Mouse (Mus musculus) layer of hippocampus, adult 18-20 months (tissue): ENCODE measurements around the gene Ppp1r18. TPM values are rescaled to one million over a fixed set of nuclear protein-coding genes. Genes with fewer than 3 reads are reported as not detected.
A peak's percentile ranks its signal among the peaks of the same experiment; 100 is the strongest.
"Not testable (repeated sequence)": the region's sequence is repeated elsewhere in the genome, so short reads cannot be mapped to it uniquely, and the experiment has no call there.

ENCODE experiments used
- DNase-seq, 2 experiments: peaks; one replicate each; pipeline ENCODE4 v3.0.0; 2022; ENCODE audit warnings: low spot score in 2 of 2
- total RNA-seq, 2 experiments: library from RNA; stranded (reverse); gene quantifications; 2 replicates each; pipeline ENCODE4 v1.2.3; 2021

The Ppp1r18 gene
- total RNA-seq, 2 experiments from 2014 or later: 7.1 to 7.6 TPM

DNA sequence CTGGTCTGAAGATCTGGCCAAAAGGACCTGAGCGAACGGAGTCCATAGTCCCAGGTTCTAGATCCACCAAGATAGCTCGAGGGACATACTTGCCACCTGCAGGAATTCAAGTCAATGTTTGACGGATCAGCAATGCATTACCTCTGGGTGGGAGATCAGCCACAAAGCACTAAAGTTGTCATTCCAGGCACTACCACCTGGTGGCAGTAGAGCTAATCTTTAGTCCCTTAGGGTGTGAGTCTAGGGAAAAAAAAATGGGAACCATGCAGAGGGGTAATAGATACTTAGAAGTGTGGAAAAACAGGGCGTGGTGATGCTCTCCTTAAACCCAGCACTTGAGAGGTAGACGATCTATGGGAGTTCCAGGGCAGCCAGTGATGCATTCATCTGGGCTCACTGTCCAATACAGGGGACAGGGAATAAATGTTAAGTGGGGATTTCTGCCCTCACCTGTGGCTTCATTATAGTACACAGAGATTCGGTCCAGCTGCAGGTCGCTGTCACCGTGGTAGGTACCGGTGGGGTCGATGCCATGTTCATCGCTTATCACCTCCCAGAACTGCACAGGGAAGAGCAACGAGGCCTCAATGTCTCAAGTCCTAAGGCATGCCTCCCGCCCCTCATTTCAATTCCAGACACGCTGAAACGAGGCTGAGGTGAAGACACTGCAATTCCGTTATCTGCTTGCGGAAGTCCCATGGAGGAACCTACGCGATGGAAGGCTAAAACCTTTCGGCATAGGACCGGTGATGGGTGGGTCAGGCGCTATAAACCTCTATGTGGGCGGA lies 29.0 kb upstream of the Ppp1r18 start:
- DNase-seq: peak; percentile 81 to 96

- DNase-seq: peak; percentile 78 to 83
These were observed 28.4 kb upstream of the Ppp1r18 start for GRCm38 (mm10) chr17:35836991-35837422.

- peak in 1 of 2 experiments; percentile 45 for DNase-seq
These were observed 27.9 kb upstream of the Ppp1r18 start for GRCm38 (mm10) chr17:35837487-35837886.

- DNase-seq: peak; percentile 96 to 99
These were observed 27.3 kb upstream of the Ppp1r18 start, which contains the start of gene Tubb5 for GRCm38 (mm10) chr17:35838122-35838544. TSS of gene Tubb5 (minus strand) at chr17:35838306.

- DNase-seq: no peak
These were observed 26.8 kb upstream of the Ppp1r18 start for GRCm38 (mm10) chr17:35838570-35838969.

DNA sequence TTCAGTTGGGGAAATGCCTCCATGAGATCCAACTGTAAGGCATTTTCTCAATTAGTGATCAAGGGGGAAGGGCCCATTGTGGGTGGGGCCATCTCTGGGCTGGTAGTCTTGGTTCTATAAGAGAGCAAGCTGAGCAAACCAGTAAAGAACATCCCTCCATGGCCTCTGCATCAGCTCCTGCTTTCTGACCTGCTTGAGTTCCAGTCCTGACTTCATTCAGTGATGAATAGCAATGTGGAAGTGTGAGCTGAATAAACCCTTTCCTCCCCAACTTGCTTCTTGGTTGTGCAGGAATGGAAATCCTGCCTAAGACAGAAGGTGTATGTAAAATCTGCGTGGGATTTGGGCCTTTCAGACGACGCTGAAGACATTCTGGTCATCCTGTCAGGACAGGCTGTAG lies 26.4 kb upstream of the Ppp1r18 start:
- not testable (repeated sequence) for DNase-seq

GRCm38 (mm10) chr17:35840561-35840960 lies 24.8 kb upstream of the Ppp1r18 start:
- DNase-seq: no peak

- peak; percentile 99 to 100 for DNase-seq
These were observed 24.1 kb upstream of the Ppp1r18 start, which contains the start of gene Mdc1 for GRCm38 (mm10) chr17:35841076-35841950. TSS of gene Mdc1 (plus strand) at chr17:35841515.

DNA sequence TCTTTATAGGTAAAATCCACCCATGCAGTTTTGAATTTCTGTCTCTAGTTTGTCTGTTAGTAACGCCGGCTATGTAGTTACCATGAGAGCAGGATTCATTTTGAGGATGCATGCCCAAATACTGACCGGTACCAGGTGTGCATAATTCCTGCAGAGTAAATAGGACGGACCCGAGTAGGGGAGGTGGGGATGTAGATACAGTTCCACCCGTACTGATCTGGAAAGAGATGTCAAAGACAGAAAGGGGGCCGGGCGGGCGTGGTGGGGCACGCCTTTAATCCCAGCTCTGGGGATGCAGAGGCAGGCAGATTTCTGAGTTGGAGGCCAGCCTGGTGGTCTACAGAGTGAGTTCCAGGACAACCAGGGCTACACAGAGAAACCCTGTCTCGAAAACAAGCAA lies 23.4 kb upstream of the Ppp1r18 start:
- DNase-seq: no peak

DNA sequence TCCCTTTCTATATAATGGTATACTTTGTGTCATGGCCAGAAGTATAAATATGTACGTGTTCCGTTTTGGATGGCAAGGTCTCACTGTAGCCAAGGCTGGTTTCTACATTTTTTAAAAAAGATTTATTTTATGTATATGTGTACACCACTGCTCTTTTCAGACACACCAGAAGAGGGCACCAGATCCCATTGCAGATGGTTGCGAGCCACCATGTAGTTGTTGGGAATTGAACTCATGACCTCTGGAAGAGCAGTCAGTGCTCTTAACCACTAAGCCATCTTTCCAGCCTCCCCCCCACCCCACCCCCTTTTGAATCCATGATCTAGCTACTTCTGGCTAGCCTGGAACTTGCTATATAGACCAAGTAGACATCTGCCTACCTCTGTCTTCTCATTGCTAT lies 21.9 kb upstream of the Ppp1r18 start:
- no peak for DNase-seq

GRCm38 (mm10) chr17:35848112-35848511 lies 17.3 kb upstream of the Ppp1r18 start:
- no peak for DNase-seq

DNA sequence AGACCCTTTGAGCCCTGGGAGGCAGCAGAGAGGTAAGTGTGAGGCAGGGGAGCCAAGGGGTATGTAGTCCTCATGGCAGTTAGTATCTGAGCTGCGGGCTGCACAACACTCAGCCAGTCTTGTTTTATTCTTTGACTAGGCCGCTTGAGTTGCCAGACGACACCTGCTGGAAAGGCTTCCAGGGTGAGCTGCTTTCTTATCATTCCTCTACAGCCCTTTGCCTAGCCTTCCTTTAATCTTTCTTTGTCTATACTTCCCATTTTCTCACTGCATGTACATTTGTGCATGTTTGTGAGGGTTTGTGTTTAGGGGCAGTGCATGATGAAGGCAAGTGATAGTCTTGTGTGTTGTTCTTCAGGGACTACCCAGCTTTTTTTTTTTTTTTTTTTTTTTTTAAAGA lies 14.4 kb upstream of the Ppp1r18 start:
- DNase-seq: no peak

DNA sequence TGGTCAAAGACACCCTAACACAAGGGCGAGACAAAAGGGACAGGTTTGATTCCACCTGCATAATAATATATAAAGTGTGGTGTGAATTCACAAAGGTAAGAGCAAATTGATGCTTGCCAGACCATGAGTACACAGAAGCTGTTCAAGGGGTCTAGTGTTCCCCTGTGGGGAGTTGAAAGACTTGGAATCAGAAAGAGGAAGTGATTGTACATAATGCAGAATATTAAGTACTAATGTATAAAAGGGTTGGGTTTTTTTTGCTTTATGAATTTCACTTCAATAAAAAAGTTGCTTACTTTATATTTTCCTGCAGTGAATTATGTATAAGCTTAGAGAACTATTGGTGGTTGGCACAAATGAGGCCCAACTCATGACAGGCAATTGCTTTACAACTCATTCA lies 6.0 kb upstream of the Ppp1r18 start:
- DNase-seq: no peak

DNA sequence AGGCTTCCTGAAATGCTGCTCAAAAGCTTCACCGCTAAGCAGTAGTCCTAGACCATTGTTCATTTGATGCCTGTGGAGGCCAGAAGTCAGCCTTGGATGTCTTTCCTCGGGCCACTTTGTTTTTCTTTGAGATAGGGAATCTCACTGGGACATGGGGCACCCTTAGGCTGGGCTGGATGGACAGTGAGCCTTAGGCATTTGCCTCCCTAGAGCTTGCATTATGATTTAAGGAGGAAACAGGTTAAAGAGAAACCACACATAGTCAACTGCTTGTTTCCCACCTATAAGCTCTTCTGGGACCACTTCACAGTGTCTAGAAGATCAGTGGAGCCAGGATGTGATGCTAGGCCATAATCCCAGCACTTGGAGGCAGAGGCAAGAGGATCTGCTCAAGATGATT lies 5.6 kb upstream of the Ppp1r18 start:
- no peak for DNase-seq

DNA sequence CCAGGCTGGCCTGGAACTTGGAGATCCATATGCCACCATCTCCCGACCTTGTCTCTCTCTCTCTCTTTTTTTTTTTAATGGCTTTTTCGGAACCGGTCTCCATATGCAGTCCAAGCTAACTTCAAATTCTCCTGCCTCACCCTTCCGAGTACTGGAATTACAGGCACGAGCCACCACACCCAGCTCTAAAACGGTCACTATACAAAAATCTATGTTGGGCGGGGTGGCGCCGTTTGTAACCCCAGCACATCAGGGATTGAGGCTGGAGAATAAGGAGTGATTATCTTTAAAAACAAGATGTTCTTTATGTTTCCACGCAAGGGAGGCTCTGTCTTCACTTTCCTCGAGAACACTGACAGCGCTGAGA lies 4.6 kb upstream of the Ppp1r18 start:
- no peak for DNase-seq

DNA sequence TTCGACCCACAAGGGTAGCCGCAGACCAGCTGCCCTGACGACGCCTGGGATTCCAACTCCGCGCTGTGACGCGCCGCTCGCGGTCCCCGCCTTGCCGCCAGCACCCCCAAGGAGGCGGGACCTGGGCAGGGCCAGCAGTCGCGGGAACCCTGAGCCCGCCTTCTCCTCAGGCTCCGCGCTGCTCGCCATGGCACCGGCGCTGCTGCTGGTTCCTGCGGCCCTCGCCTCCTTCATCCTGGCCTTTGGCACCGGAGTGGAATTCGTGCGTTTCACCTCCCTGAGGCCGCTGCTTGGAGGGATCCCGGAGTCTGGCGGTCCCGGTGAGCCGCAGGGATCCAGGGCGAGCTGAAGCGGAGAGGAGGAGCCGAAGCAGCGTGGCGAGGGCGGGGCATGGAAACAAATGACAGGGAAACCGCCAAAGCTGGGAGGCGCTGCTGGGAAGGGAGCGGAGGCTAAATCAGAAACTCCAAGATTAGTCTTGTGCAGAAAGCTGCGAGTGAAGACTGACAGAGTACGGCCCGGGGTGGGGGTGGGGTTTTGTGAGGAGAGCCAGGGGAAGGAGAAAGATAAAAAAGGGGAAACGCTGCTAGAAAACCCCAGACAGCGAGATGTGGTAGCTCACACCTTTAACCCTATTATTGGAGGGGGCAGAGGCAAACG lies 4.1 kb upstream of the Ppp1r18 start, which contains the start of gene Nrm:
Nrm (plus strand) TSS at position 121 of the 660 bp plus-strand sequence.
- peak; percentile 86 to 87 for DNase-seq

DNA sequence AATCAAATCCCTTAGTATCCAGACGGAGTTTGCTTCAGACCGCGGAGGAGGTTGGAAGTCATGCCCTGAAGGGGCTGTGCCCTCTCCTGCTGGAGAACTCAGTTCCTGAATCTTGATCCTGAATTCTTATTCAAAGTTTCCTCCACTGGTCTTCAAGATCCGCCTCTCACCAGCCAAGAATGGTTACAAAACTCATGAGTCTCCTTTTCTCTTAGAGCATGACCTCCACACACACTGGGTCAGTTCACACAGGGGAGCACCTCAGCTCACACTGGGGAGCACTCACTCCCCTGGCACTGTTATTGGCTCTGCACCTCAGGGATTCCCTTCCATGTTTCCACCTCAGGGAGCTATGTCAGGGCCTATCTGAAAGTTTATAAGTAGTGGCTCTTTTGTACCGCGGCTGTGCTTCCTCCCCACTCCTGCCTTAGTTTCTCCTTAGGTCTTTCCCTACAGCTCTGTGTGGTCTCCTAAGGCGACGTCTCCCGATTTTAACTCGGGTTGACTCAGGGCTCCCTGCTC lies 500 bp upstream of the Ppp1r18 start:
- DNase-seq: no peak

GRCm38 (mm10) chr17:35866281-35866831 lies 963 bp downstream of the Ppp1r18 start:
- no peak for DNase-seq

- DNase-seq: no peak
These were observed 1.8 kb downstream of the Ppp1r18 start for GRCm38 (mm10) chr17:35866911-35867890.
